Mouse (Mus musculus): ENCODE results near the gene Desi1. TPM values are rescaled to one million over a fixed set of nuclear protein-coding genes. Genes with fewer than 3 reads are reported as not detected.

Desi1 gene
- total RNA-seq, 1 experiment from 2014 or later: 8.3 TPM

DNA sequence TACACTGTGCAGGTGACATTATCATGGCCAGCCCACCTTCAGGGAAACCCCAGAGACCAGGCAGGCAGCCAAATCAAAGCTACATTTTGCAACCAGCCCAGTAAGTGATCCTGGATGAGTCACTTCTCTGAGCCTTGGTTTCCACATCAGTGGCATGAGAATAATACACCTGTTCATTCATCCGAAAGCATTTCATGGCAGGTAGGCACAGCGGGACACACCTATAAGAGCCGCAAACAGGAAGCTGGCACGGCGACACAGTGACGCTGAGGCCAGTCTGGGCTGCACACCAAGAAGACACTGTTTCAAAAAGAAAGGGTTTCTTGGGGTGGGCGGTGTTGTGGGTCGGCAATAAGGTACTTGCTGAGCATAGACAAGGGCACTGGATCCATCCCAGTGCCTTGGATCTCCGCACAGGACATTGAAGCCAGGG, 79.5 kb downstream of the Desi1 start:
- ATAC-seq (replicated peaks in 1 of 2; ENCODE audit: insufficient read depth in 1 of 2, low FRiP score in 2 of 2, low TSS enrichment in 1 of 2, low read depth in 1 of 2, poor library complexity in 2 of 2, severe bottlenecking in 2 of 2): no peak

DNA sequence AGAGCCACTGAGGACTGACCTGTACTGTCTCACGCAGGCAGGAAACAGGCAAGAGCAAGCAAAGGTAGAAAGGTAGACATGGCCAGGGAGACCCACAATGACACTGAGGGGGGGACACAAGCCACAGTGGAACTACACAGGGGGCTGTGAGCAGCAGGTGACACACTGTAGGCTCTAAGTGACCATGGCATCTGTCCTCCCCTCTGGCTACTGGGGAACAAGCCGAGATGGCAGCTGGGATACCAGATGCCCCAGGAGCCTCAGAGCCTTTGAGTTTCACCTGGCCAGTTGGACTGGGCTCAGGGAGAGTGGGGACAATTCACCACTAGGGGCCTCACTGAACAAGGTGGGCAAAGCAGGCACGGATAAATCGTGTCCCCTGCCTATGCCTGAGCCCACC, 81.4 kb downstream of the Desi1 start:
- no peak for ATAC-seq (replicated peaks in 1 of 2; ENCODE audit: insufficient read depth in 1 of 2, low FRiP score in 2 of 2, low TSS enrichment in 1 of 2, low read depth in 1 of 2, poor library complexity in 2 of 2, severe bottlenecking in 2 of 2)

DNA sequence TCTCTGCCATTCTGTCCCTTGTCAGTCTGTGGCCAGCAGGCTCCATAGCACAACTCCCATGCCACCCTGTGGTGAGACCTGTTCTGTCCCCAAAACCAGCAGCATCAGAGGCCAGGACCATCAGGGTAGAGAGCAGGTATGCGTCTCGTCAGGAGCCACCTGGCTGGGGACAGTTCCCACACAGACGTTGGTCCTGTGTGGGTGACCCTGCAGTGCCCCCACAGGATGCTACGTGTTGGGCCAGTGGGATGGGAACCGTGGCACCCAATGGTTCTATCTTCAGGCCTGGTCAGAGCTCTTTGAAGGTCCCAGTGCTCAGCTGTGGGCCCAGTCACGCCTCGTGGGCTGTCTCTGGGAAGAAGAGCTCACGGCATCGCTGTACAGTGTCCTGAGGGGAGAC, 82.5 kb downstream of the Desi1 start:
- no peak for ATAC-seq (replicated peaks in 1 of 2; ENCODE audit: insufficient read depth in 1 of 2, low FRiP score in 2 of 2, low TSS enrichment in 1 of 2, low read depth in 1 of 2, poor library complexity in 2 of 2, severe bottlenecking in 2 of 2)

DNA sequence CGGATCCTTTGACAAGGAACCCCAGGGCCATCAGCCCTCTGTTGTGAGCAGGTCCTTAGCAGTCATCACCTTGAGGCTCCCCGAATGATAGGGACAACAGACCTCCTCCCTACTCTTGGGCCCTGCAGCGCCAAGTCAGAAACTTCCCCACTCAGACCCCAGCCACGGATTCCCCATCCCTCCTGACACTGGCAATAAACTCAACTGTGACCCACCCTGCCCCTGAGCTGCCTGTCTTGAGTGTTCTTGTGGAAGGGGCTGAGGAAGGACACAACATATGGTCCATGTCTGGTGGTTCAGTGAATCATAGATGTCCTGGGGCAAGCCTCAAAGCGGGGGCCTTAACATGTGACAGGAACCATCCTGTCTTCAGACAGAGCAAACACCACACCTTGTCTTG, 82.9 kb downstream of the Desi1 start:
- ATAC-seq (replicated peaks in 1 of 2; ENCODE audit: insufficient read depth in 1 of 2, low FRiP score in 2 of 2, low TSS enrichment in 1 of 2, low read depth in 1 of 2, poor library complexity in 2 of 2, severe bottlenecking in 2 of 2): no peak

DNA sequence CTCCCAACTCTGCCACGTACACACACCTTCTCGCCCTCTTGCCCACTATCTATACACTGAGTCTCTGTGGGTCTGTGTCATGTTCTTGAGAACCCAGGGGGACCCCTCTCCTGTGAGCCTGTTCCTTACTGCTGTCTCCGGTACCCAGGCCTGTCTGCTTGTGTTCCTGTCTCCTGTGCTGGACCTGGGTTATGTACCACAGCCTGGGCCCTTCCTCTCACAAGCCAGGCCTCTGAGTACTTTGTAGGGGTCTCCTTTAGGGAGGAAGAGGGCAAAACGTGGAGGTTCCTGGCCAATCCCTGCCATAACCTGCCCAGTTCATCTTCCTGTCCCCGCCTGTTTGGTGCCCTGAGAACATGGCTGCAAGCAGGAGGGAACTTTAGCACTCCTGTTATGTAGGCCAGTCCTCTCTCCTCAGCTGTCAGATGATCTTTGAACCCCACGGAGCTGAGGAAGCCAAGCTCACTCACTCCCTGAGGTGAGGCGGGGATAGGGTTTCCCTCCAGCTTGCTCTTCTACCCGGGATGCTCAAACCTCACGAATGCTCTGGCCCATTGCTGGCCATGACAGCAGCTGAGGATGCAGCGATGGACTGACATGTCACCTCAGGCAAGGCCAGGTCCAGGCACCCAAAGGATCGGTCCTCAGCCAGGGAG, 84.1 kb downstream of the Desi1 start:
- ATAC-seq (replicated peaks in 1 of 2; ENCODE audit: insufficient read depth in 1 of 2, low FRiP score in 2 of 2, low TSS enrichment in 1 of 2, low read depth in 1 of 2, poor library complexity in 2 of 2, severe bottlenecking in 2 of 2): no peak

DNA sequence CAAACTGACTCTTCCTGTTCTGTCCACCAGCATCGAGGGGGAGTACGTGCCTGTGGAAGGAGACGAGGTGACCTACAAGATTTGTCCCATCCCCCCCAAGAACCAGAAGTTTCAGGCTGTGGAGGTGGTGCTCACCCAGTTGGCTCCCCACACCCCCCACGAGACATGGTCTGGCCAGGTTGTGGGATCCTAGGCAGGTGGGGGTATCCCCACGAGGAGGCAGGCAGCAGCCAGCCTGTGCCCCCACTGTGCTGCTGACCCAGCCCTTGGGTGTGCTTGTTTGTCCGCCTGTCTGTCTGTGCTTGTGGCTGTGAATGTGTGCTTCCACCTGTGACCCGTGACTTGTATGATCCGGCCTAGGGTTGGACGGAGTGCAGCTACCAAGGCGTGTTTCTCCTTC, 84.6 kb downstream of the Desi1 start:
- no peak for ATAC-seq (replicated peaks in 1 of 2; ENCODE audit: insufficient read depth in 1 of 2, low FRiP score in 2 of 2, low TSS enrichment in 1 of 2, low read depth in 1 of 2, poor library complexity in 2 of 2, severe bottlenecking in 2 of 2)

DNA sequence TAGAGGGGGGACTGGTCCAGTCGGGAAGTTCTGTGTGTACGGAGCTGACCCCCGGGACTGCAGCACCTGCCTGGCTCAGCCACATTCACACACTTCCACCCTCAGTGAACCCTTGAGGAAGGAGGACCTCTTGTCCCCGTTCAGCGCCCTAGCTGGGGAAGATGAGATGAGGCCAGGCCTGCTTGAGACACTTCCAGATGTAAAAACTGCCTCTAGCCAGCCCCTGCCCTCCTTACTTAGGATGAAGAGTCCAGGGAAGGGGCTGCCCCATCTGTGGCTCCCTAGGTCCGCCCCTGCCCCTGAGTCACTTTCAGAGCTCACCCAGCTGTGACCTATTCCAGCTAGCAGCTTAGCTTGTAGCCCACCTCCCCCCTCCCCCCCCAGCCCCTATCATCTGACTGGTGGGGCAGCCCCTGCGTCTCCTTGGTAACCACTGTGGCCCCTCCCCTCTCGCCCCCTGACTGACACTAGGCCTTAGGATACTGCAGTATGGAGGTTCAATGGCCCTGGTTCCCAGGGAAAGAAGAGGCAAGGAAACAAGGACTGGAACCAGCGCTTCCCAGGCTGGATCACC, 90.4 kb downstream of the Desi1 start:
- no peak for ATAC-seq (replicated peaks in 1 of 2; ENCODE audit: insufficient read depth in 1 of 2, low FRiP score in 2 of 2, low TSS enrichment in 1 of 2, low read depth in 1 of 2, poor library complexity in 2 of 2, severe bottlenecking in 2 of 2)

Other genes starting within 250 kb of the Desi1 start
- gene Tef, start 231.4 kb downstream of the Desi1 start, total RNA-seq (2017): 18.6 and 28.9 TPM in 2 replicates
- 36.6 and 38.4 TPM in 2 replicates for gene Tob2, start 175.1 kb downstream of the Desi1 start, total RNA-seq (2017)
- gene Phf5a, start 162.0 kb downstream of the Desi1 start, total RNA-seq (2017): 35.5 and 56.0 TPM in 2 replicates
- 98.4 and 130 TPM in 2 replicates for gene Aco2, start 161.6 kb downstream of the Desi1 start, total RNA-seq (2017)
- gene Polr3h, start 107.6 kb downstream of the Desi1 start, total RNA-seq (2017): 26.7 and 32.6 TPM in 2 replicates
- not detected in 2 replicates for gene Csdc2, start 97.1 kb downstream of the Desi1 start, total RNA-seq (2017)
- gene Pmm1, start 72.9 kb downstream of the Desi1 start, total RNA-seq (2017): 12.5 and 13.4 TPM in 2 replicates
- not detected in 2 replicates for gene 1700029P11Rik, start 53.3 kb downstream of the Desi1 start, total RNA-seq (2017)
- 364 and 390 TPM in 2 replicates for gene Xrcc6, start 46.0 kb downstream of the Desi1 start, total RNA-seq (2017)
- gene Snu13, start 13.7 kb upstream of the Desi1 start, total RNA-seq (2017): 167 and 205 TPM in 2 replicates
- not detected in 2 replicates for gene 4930407I10Rik, start 25.3 kb upstream of the Desi1 start, total RNA-seq (2017)
- gene Mei1, start 36.1 kb upstream of the Desi1 start, total RNA-seq (2017): not detected in 2 replicates
- gene Ccdc134, start 94.1 kb upstream of the Desi1 start, total RNA-seq (2017): 15.9 and 20.8 TPM in 2 replicates
- gene Srebf2, start 113.3 kb upstream of the Desi1 start, total RNA-seq (2017): 64.0 and 83.8 TPM in 2 replicates
- 9.3 and 13.6 TPM in 2 replicates for gene Shisa8, start 179.0 kb upstream of the Desi1 start, total RNA-seq (2017)
- gene Tnfrsf13c, start 190.5 kb upstream of the Desi1 start, total RNA-seq (2017): 9.2 and 10.6 TPM in 2 replicates
- gene Cenpm, start 210.9 kb upstream of the Desi1 start, total RNA-seq (2017): 15.6 and 25.6 TPM in 2 replicates
- not detected in 2 replicates for gene 1500009C09Rik, start 218.5 kb upstream of the Desi1 start, total RNA-seq (2017)
- gene Sept3, start 241.0 kb upstream of the Desi1 start, total RNA-seq (2017): 1.1 TPM in 2 replicates

Measured in hematopoietic stem cell, adult 5-6 weeks (primary cell).